Mouse (Mus musculus): ENCODE data around the gene Cenps. TPM values are rescaled to one million over a fixed set of nuclear protein-coding genes. Genes with fewer than 3 reads are reported as not detected.
"Not testable (repeated sequence)": the region's sequence is repeated elsewhere in the genome, so short reads cannot be mapped to it uniquely, and the experiment has no call there.

Cenps gene
- polyA plus RNA-seq, 1 experiment from 2014 or later = 41.6 TPM

- peaks cover 16% of the 10 kb centered on the region for H3K36me3 ChIP-seq
Measured at GRCm38 (mm10) chr4:149133395-149133794, 4.0 kb downstream of the Cenps start.

GRCm38 (mm10) chr4:149131789-149132565, 5.5 kb downstream of the Cenps start:
- Histone ChIP-seq H3K4me3 (no peak overlapping the region), H3K9ac (replicated peaks) (no peak overlapping the region), H3K36me3 (peaks cover 26% of the 10 kb centered on the region), H3K4me2 (replicated peaks) (no peak overlapping the region), H3K9me3 (no peaks in the 10 kb centered on the region), H3K4me1 (peaks cover 7% of the 10 kb centered on the region), H3K27me3 (no peaks in the 10 kb centered on the region), H3K27ac (replicated peaks) (no peak overlapping the region)
- ATAC-seq (ENCODE audit: low FRiP score, low read depth) = no peak
- 89% methylated on average over 21 of the region's 21 CpGs for WGBS

More at GRCm38 (mm10) chr4:149133395-149133794, 4.0 kb downstream of the Cenps start:
- no peak overlapping the region for H3K4me3 ChIP-seq
- no peak overlapping the region for H3K9ac ChIP-seq (replicated peaks)
- no peak for ATAC-seq (ENCODE audit: low FRiP score, low read depth)
- no peaks in the 10 kb centered on the region for H3K9me3 ChIP-seq
- no peaks in the 10 kb centered on the region for H3K27me3 ChIP-seq
- WGBS = 82% methylated on average over 5 of the region's 5 CpGs
- H3K4me2 ChIP-seq (replicated peaks) = no peak overlapping the region
- peaks cover 7% of the 10 kb centered on the region for H3K4me1 ChIP-seq
- no peak overlapping the region for H3K27ac ChIP-seq (replicated peaks)

- Histone ChIP-seq H3K4me1 (peaks cover under 1% of the 10 kb centered on the region; the same call in 1 of the 2 replicates), H3K36me3 (peaks cover 26% of the 10 kb centered on the region), H3K9me3 (no peaks in the 10 kb centered on the region), H3K27ac (replicated peaks) (no peak overlapping the region), H3K27me3 (no peaks in the 10 kb centered on the region), H3K4me2 (replicated peaks) (no peak overlapping the region), H3K9ac (replicated peaks) (no peak overlapping the region), H3K4me3 (no peak overlapping the region)
- no peak for ATAC-seq (ENCODE audit: low FRiP score, low read depth)
- WGBS = 90% methylated on average over 23 of the region's 23 CpGs
Measured at GRCm38 (mm10) chr4:149131021-149131752, 6.2 kb downstream of the Cenps start.

- ATAC-seq (ENCODE audit: low FRiP score, low read depth) = no peak
- no peaks in the 10 kb centered on the region for H3K27me3 ChIP-seq
- no peaks in the 10 kb centered on the region for H3K9me3 ChIP-seq
- no peak overlapping the region for H3K4me2 ChIP-seq (replicated peaks)
- no peak overlapping the region for H3K4me3 ChIP-seq
- H3K4me1 ChIP-seq = peaks cover 4% of the 10 kb centered on the region; the same call in 1 of the 2 replicates
- WGBS = 78% methylated on average over 18 of the region's 18 CpGs
- H3K36me3 ChIP-seq = peaks cover 26% of the 10 kb centered on the region
- no peak overlapping the region for H3K9ac ChIP-seq (replicated peaks)
- H3K27ac ChIP-seq (replicated peaks) = 0 out of 2 replicates have a peak overlapping the region, but pooled peaks have one; percentile 17
Measured at GRCm38 (mm10) chr4:149128467-149128866, 9.0 kb downstream of the Cenps start.

- Histone ChIP-seq H3K9ac (replicated peaks) (no peak within 1 kb of the TSS), H3K4me3 (no peak within 1 kb of the TSS), H3K27me3 (no peaks in the 10 kb centered on the region), H3K9me3 (no peaks in the 10 kb centered on the region), H3K36me3 (peaks cover 26% of the 10 kb centered on the region), H3K4me2 (replicated peaks) (no peak within 1 kb of the TSS), H3K4me1 (peaks cover 4% of the 10 kb centered on the region; the same call in 1 of the 2 replicates), H3K27ac (replicated peaks) (0 out of 2 replicates have a peak within 1 kb of the TSS, but pooled peaks have one; percentile 17)
- 90% methylated on average over 11 of the region's 11 CpGs for WGBS
- ATAC-seq (ENCODE audit: low FRiP score, low read depth) = no peak
Measured at GRCm38 (mm10) chr4:149126663-149127062, 10.8 kb downstream of the Cenps start, which contains the start of gene Cort. TSS of gene Cort (minus strand) at chr4:149126763.

- no peak for ATAC-seq (ENCODE audit: low FRiP score, low read depth)
- no peaks in the 10 kb centered on the region for H3K9me3 ChIP-seq
- no peaks in the 10 kb centered on the region for H3K27me3 ChIP-seq
- H3K4me2 ChIP-seq (replicated peaks) = no peak overlapping the region
- H3K4me3 ChIP-seq = no peak overlapping the region
- no peak overlapping the region for H3K27ac ChIP-seq (replicated peaks)
- 76% methylated on average over 6 of the region's 6 CpGs for WGBS
- no peak overlapping the region for H3K9ac ChIP-seq (replicated peaks)
- H3K4me1 ChIP-seq = peaks cover 4% of the 10 kb centered on the region; the same call in 1 of the 2 replicates
- H3K36me3 ChIP-seq = peaks cover 23% of the 10 kb centered on the region
Measured at GRCm38 (mm10) chr4:149126115-149126509, 11.3 kb downstream of the Cenps start.

GRCm38 (mm10) chr4:149125341-149126114, 11.9 kb downstream of the Cenps start:
- H3K27me3 ChIP-seq = no peaks in the 10 kb centered on the region
- H3K4me1 ChIP-seq = peaks cover 4% of the 10 kb centered on the region; the same call in 1 of the 2 replicates
- no peak overlapping the region for H3K4me3 ChIP-seq
- H3K9me3 ChIP-seq = no peaks in the 10 kb centered on the region
- no peak for ATAC-seq (ENCODE audit: low FRiP score, low read depth)
- peaks cover 20% of the 10 kb centered on the region for H3K36me3 ChIP-seq
- H3K9ac ChIP-seq (replicated peaks) = no peak overlapping the region
- no peak overlapping the region for H3K4me2 ChIP-seq (replicated peaks)
- 50% methylated on average over 11 of the region's 11 CpGs for WGBS
- H3K27ac ChIP-seq (replicated peaks) = no peak overlapping the region

- Histone ChIP-seq H3K4me2 (replicated peaks) (no peak overlapping the region), H3K9me3 (no peaks in the 10 kb centered on the region), H3K4me3 (no peak overlapping the region), H3K27ac (replicated peaks) (no peak overlapping the region), H3K4me1 (peaks cover 4% of the 10 kb centered on the region; the same call in 1 of the 2 replicates), H3K36me3 (peaks cover 10% of the 10 kb centered on the region), H3K9ac (replicated peaks) (no peak overlapping the region), H3K27me3 (no peaks in the 10 kb centered on the region)
- 64% methylated on average over 5 of the region's 5 CpGs for WGBS
- ATAC-seq (ENCODE audit: low FRiP score, low read depth) = no peak
Measured at GRCm38 (mm10) chr4:149123432-149123831, 14.0 kb downstream of the Cenps start.

GRCm38 (mm10) chr4:149119978-149120562, 17.4 kb downstream of the Cenps start:
- not testable (repeated sequence) for H3K4me1 ChIP-seq; H3K4me2 ChIP-seq (replicated peaks); H3K9ac ChIP-seq (replicated peaks); H3K27me3 ChIP-seq; ATAC-seq (ENCODE audit: low FRiP score, low read depth); H3K27ac ChIP-seq (replicated peaks); H3K4me3 ChIP-seq; H3K9me3 ChIP-seq
- peaks cover 12% of the 10 kb centered on the region for H3K36me3 ChIP-seq
- 82% methylated on average over 12 of the region's 12 CpGs for WGBS

GRCm38 (mm10) chr4:149103875-149104561, 33.4 kb downstream of the Cenps start, which contains the start of gene Dffa:
TSS of gene Dffa (plus strand) at chr4:149104146.
- Histone ChIP-seq H3K36me3 (peaks cover 16% of the 10 kb centered on the region), H3K4me1 (peaks cover 15% of the 10 kb centered on the region), H3K27ac (replicated peaks) (no peak within 1 kb of the TSS), H3K9me3 (no peaks in the 10 kb centered on the region), H3K27me3 (no peaks in the 10 kb centered on the region), H3K9ac (replicated peaks) (peak within 1 kb of the TSS; percentile 84), H3K4me2 (replicated peaks) (peak within 1 kb of the TSS; percentile 87), H3K4me3 (peak within 1 kb of the TSS; percentile 82)
- WGBS = under 1% methylated on average over 35 of the region's 35 CpGs
- peak; percentile 88 for ATAC-seq (ENCODE audit: low FRiP score, low read depth)

GRCm38 (mm10) chr4:149101456-149101855, 36.0 kb downstream of the Cenps start:
- H3K27ac ChIP-seq (replicated peaks) = no peak overlapping the region
- 84% methylated on average over 3 of the region's 3 CpGs for WGBS
- H3K4me3 ChIP-seq = no peak overlapping the region

More at GRCm38 (mm10) chr4:149101456-149101855, 36.0 kb downstream of the Cenps start:
- Histone ChIP-seq H3K4me1 (peaks cover 28% of the 10 kb centered on the region), H3K9me3 (no peaks in the 10 kb centered on the region), H3K27me3 (no peaks in the 10 kb centered on the region), H3K4me2 (replicated peaks) (no peak overlapping the region), H3K36me3 (0 out of 2 replicates have a peak, but pooled peaks cover 3% of the 10 kb centered on the region), H3K9ac (replicated peaks) (no peak overlapping the region)
- no peak for ATAC-seq (ENCODE audit: low FRiP score, low read depth)
